In the genomic region with DNA sequence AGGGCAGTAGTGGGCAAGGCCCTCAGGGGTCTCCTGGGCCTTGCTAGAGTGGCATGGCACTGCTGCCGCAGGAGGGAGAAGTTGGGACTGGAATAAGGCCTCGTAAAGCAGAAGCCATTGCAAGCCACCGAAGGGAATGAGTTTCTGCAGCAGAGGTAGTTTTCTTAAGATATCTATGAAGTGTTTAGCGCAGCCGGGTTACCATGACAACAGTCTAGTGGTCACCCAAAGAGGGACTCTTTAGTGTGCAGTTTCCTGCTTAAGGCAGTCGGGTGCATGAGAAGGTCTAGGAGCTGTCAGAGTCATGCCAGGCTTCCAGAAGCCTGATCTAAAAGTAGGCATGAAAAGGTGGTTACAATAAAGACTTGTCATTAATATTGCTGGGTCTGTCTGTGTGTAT, we compare ENCODE assay signal across 32 mouse cellular contexts.
DNase-seq lines count a peak whose midpoint lies in the region; ATAC-seq and TF ChIP-seq lines count a peak whose summit lies in the region.
"Had no signal": no experiment of that assay in that cellular context is flagged by ENCODE, and none has a peak within 500 bp of the region (broad histone marks: within the 10 kb centered on the region; RNA-seq: fewer than 3 reads in every experiment).

No protein-coding gene starts in this region.

- no peak overlapping the region for H3K4me3 ChIP-seq in hindbrain, postnatal 0 days (ENCODE audit: low read length)
- H3K4me3 ChIP-seq in hindbrain, embryonic 12.5 days = no peak overlapping the region
- no peak overlapping the region for H3K4me3 ChIP-seq in lung, postnatal 0 days (ENCODE audit: low read depth, low read length)
- H3K4me3 ChIP-seq in midbrain, embryonic 15.5 days = no peak overlapping the region
- H3K4me3 ChIP-seq: embryonic facial prominence, embryonic 12.5 days; forebrain, embryonic 15.5 days; gastrocnemius, adult 2 months; heart, adult 2 months; heart, embryonic 15.5 days; limb, embryonic 12.5 days; midbrain, embryonic 12.5 days; myocyte; neural tube, embryonic 13.5 days had no signal

- peak; percentile 75 for DNase-seq in heart, adult 11 months
- no peak for DNase-seq in heart, postnatal 36 days
- peak; percentile 49 for DNase-seq in hindbrain, postnatal 0 days (ENCODE audit: low spot score)
- peak; percentile 80 for DNase-seq in lung, postnatal 0 days (ENCODE audit: low spot score)
- DNase-seq in lung, postnatal 4 days = no peak
- no peak for DNase-seq in neural tube, embryonic 10.5 days (ENCODE audit: extremely low spot score, low spot score)
- DNase-seq: adrenal gland, postnatal 14 days; cerebellum, adult 11-12 months; cerebellum, adult 9-11 months; embryo, embryonic 11 days; gastrocnemius, adult 2 months; gastrocnemius, postnatal 36 days; heart, adult 2 months; heart, postnatal 4 days; kidney, adult 9 months; kidney, postnatal 10 days; layer of hippocampus, postnatal 36 days; right cerebral cortex, postnatal 4 days; thymus, adult 2 months; thymus, postnatal 36 days had no signal

- TF ChIP-seq EP300 in lung, postnatal 0 days (IDR thresholded peaks at IDR 0.05) = no peak

- H3K9me3 ChIP-seq in hindbrain, postnatal 0 days (ENCODE audit: low read length) = no peaks in the 10 kb centered on the region
- no peaks in the 10 kb centered on the region for H3K9me3 ChIP-seq in hindbrain, embryonic 12.5 days (replicated peaks)
- no peaks in the 10 kb centered on the region for H3K9me3 ChIP-seq in lung, postnatal 0 days (ENCODE audit: low read length)
- no peaks in the 10 kb centered on the region for H3K9me3 ChIP-seq in midbrain, embryonic 15.5 days
- H3K9me3 ChIP-seq: embryonic facial prominence, embryonic 12.5 days; forebrain, embryonic 15.5 days; heart, embryonic 15.5 days; limb, embryonic 12.5 days; midbrain, embryonic 12.5 days; neural tube, embryonic 13.5 days had no signal

- no peak overlapping the region for H3K9ac ChIP-seq in hindbrain, postnatal 0 days (replicated peaks; ENCODE audit: low read length)
- no peak overlapping the region for H3K9ac ChIP-seq in hindbrain, embryonic 12.5 days
- H3K9ac ChIP-seq in lung, postnatal 0 days (replicated peaks; ENCODE audit: low read depth) = no peak overlapping the region
- no peak overlapping the region for H3K9ac ChIP-seq in midbrain, embryonic 15.5 days
- H3K9ac ChIP-seq: embryonic facial prominence, embryonic 12.5 days; forebrain, embryonic 15.5 days; heart, embryonic 15.5 days; limb, embryonic 12.5 days; midbrain, embryonic 12.5 days; neural tube, embryonic 13.5 days had no signal

- ATAC-seq in hindbrain, postnatal 0 days = peak; percentile 59; the same call in 1 of the 2 replicates
- no peak for ATAC-seq in hindbrain, embryonic 12.5 days (ENCODE audit: low FRiP score)
- ATAC-seq in lung, postnatal 0 days = peak; percentile 79
- ATAC-seq in midbrain, embryonic 15.5 days (replicated peaks) = peak; percentile 48; the same call in 1 of the 2 replicates
- ATAC-seq: forebrain, embryonic 15.5 days; intestine, postnatal 0 days had no signal

- H3K4me1 ChIP-seq in hindbrain, postnatal 0 days (ENCODE audit: insufficient read depth, low read length) = peaks cover 10% of the 10 kb centered on the region; the same call in 1 of the 2 replicates
- H3K4me1 ChIP-seq in hindbrain, embryonic 12.5 days = peaks cover 7% of the 10 kb centered on the region; the same call in 1 of the 2 replicates
- no peaks in the 10 kb centered on the region for H3K4me1 ChIP-seq in lung, postnatal 0 days (ENCODE audit: insufficient read depth, low read depth, low read length)
- H3K4me1 ChIP-seq in midbrain, embryonic 15.5 days = peaks cover 12% of the 10 kb centered on the region
- H3K4me1 ChIP-seq: embryonic facial prominence, embryonic 12.5 days had no signal

- no peak for TF ChIP-seq CTCF in hindbrain, postnatal 0 days (IDR thresholded peaks at IDR 0.05; ENCODE audit: low read depth)
- no peak for TF ChIP-seq CTCF in lung, postnatal 0 days (IDR thresholded peaks at IDR 0.05)

- H3K27me3 ChIP-seq in hindbrain, postnatal 0 days (ENCODE audit: insufficient read depth, low read length) = no peaks in the 10 kb centered on the region
- H3K27me3 ChIP-seq in hindbrain, embryonic 12.5 days = no peaks in the 10 kb centered on the region
- no peaks in the 10 kb centered on the region for H3K27me3 ChIP-seq in lung, postnatal 0 days (replicated peaks; ENCODE audit: insufficient read depth, low read length)
- H3K27me3 ChIP-seq in midbrain, embryonic 15.5 days (replicated peaks) = no peaks in the 10 kb centered on the region
- H3K27me3 ChIP-seq: embryonic facial prominence, embryonic 12.5 days; forebrain, embryonic 15.5 days; heart, embryonic 15.5 days; limb, embryonic 12.5 days; midbrain, embryonic 12.5 days; neural tube, embryonic 13.5 days had no signal

- WGBS in hindbrain, postnatal 0 days = 66% methylated on average over 6 of the region's 6 CpGs
- WGBS in hindbrain, embryonic 12.5 days = 92% methylated on average over 6 of the region's 6 CpGs
- 58% methylated on average over 6 of the region's 6 CpGs for WGBS in lung, postnatal 0 days
- 74% methylated on average over 6 of the region's 6 CpGs for WGBS in midbrain, embryonic 15.5 days

- H3K4me2 ChIP-seq in hindbrain, postnatal 0 days (ENCODE audit: low read depth, low read length) = no peak overlapping the region
- no peak overlapping the region for H3K4me2 ChIP-seq in hindbrain, embryonic 12.5 days (replicated peaks)
- H3K4me2 ChIP-seq in lung, postnatal 0 days (replicated peaks; ENCODE audit: low read depth, low read length) = no peak overlapping the region
- no peak overlapping the region for H3K4me2 ChIP-seq in midbrain, embryonic 15.5 days
- H3K4me2 ChIP-seq: embryonic facial prominence, embryonic 12.5 days; forebrain, embryonic 15.5 days; heart, embryonic 15.5 days; limb, embryonic 12.5 days; liver, embryonic 11.5 days; midbrain, embryonic 12.5 days; neural tube, embryonic 13.5 days had no signal

- H3K27ac ChIP-seq in hindbrain, postnatal 0 days = no peak overlapping the region
- H3K27ac ChIP-seq in hindbrain, embryonic 12.5 days = no peak overlapping the region
- no peak overlapping the region for H3K27ac ChIP-seq in lung, postnatal 0 days (ENCODE audit: low read length)
- H3K27ac ChIP-seq in midbrain, embryonic 15.5 days = no peak overlapping the region
- H3K27ac ChIP-seq: embryonic facial prominence, embryonic 12.5 days; forebrain, embryonic 15.5 days; gastrocnemius, adult 2 months; heart, adult 2 months; heart, embryonic 15.5 days; limb, embryonic 12.5 days; midbrain, embryonic 12.5 days; neural tube, embryonic 13.5 days had no signal

- H3K36me3 ChIP-seq in hindbrain, postnatal 0 days (ENCODE audit: insufficient read depth, low read length) = no peaks in the 10 kb centered on the region
- H3K36me3 ChIP-seq in hindbrain, embryonic 12.5 days = no peaks in the 10 kb centered on the region
- no peaks in the 10 kb centered on the region for H3K36me3 ChIP-seq in lung, postnatal 0 days (ENCODE audit: insufficient read depth, low read length)
- H3K36me3 ChIP-seq in midbrain, embryonic 15.5 days (replicated peaks) = no peaks in the 10 kb centered on the region
- H3K36me3 ChIP-seq: embryonic facial prominence, embryonic 12.5 days; forebrain, embryonic 15.5 days; G1E; heart, embryonic 15.5 days; limb, embryonic 12.5 days; midbrain, embryonic 12.5 days; neural tube, embryonic 13.5 days had no signal

- intact Hi-C loops in heart, postnatal 36 days (cut with DNase I) = no loop called here

Comparison
In these comparisons a context has a peak if more than half of its experiments do, and no peak if none do; other contexts are left out.
1. DNase-seq: peak in heart, adult 11 months (single experiment), hindbrain, postnatal 0 days (single experiment) and lung, postnatal 0 days (single experiment); none in heart, postnatal 36 days (0 of 2), lung, postnatal 4 days (0 of 2) and neural tube, embryonic 10.5 days (single experiment).